Mouse (Mus musculus) embryonic facial prominence, embryonic 12.5 days (tissue): ENCODE measurements at regions not wholly inside any gene's neighbourhood (a gene's known extent, or its start where the extent isn't known, plus 50 kb on each side); places are given as distances from the start of the nearest gene placed in this dataset.

ENCODE experiments used
- ATAC-seq: fragments of 200-750 bp; cut with Nextera tagmentation; 2 replicates; pipeline ENCODE4 v1.8.0; 2017; ENCODE audit not compliant: insufficient number of reproducible peaks, insufficient read depth, low FRiP score, low TSS enrichment
- H3K27ac ChIP-seq: fragments of 300-500 bp; sonication (generic); 2 replicates; pipeline ENCODE4 v1.5.1; 2016; ENCODE audit warnings: mild to moderate bottlenecking
- H3K27me3 ChIP-seq: fragments of 300-500 bp; sonication (generic); 2 replicates; pipeline ENCODE4 v1.6.1; 2016; ENCODE audit warnings: mild to moderate bottlenecking, moderate library complexity
- H3K36me3 ChIP-seq: fragments of 300-500 bp; sonication (generic); 2 replicates; pipeline ENCODE4 v1.6.1; 2016; ENCODE audit warnings: mild to moderate bottlenecking
- H3K4me1 ChIP-seq: fragments of 300-500 bp; sonication (generic); 2 replicates; pipeline ENCODE4 v1.6.1; 2016
- H3K4me2 ChIP-seq: fragments of 300-500 bp; sonication (generic); replicated peaks from 2 replicates; pipeline ENCODE4 v1.6.1; 2016; ENCODE audit warnings: mild to moderate bottlenecking, moderate library complexity
- H3K4me3 ChIP-seq: fragments of 300-500 bp; sonication (generic); 2 replicates; pipeline ENCODE4 v1.5.1; 2016; ENCODE audit warnings: mild to moderate bottlenecking
- H3K9ac ChIP-seq: fragments of 300-500 bp; sonication (generic); 2 replicates; pipeline ENCODE4 v1.6.1; 2016; ENCODE audit warnings: mild to moderate bottlenecking, moderate library complexity
- H3K9me3 ChIP-seq: fragments of 300-500 bp; sonication (generic); 2 replicates; pipeline ENCODE4 v1.6.1; 2016; ENCODE audit warnings: mild to moderate bottlenecking, moderate library complexity
- WGBS: fragments of 180-500 bp; shearing (Covaris S2); methylation state at CpG from one replicate; pipeline ENCODE4 v1.1.7; 2016; 5-methylcytosine and 5-hydroxymethylcytosine counted together

DNA sequence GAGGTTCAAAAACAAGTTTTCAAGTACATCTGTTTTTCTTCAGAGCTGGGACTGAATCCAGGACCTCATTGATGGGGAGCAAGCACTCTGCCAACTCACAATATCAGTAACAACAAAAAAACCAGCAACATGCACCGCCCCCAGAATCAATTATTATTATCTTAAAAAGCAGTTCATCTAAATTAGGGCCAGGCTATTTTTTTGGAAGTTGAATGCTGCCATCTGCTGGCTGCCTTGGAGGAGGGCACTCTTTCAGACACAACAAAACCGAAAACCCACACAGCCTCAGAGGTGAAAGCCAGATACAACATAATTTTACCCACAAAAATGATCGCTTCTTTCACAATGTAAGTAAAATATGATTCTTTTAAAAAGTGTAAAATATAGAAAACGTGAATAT, 62.7 kb upstream of the Cldn34b3 start:
- WGBS = 19% methylated on average over 4 of the region's 4 CpGs
- no peak for ATAC-seq
- no peak overlapping the region for H3K27ac ChIP-seq

More for the DNA sequence above, 62.7 kb upstream of the Cldn34b3 start:
- Histone ChIP-seq H3K27me3 (no peaks in the 10 kb centered on the region), H3K9me3 (no peaks in the 10 kb centered on the region), H3K4me2 (no peak overlapping the region), H3K36me3 (no peaks in the 10 kb centered on the region), H3K4me3 (no peak overlapping the region), H3K4me1 (no peaks in the 10 kb centered on the region), H3K9ac (no peak overlapping the region)
